Mouse (Mus musculus): ENCODE results near the gene Cav3. TPM values are rescaled to one million over a fixed set of nuclear protein-coding genes. Genes with fewer than 3 reads are reported as not detected.
A peak's percentile ranks its signal among the peaks of the same experiment; 100 is the strongest.

Gene Cav3
- polyA plus RNA-seq, 1 experiment: 304 TPM

GRCm38 (mm10) chr6:112488821-112489180, 29.5 kb downstream of the Cav3 start:
- TF ChIP-seq MYOD1 (IDR thresholded peaks at IDR 0.05; ENCODE audit: control insufficient read depth in 1 of 3, insufficient read length in 2 of 3, low read depth in 2 of 3) (no peak), MYOG (IDR thresholded peaks at IDR 0.05; ENCODE audit: control insufficient read depth in 1 of 3, insufficient read depth in 1 of 3, insufficient read length in 2 of 3, low read depth in 2 of 3) (no peak), CEBPB (IDR thresholded peaks at IDR 0.05; ENCODE audit: insufficient read depth, poor library complexity, severe bottlenecking) (no peak), POLR2AphosphoS2 (IDR thresholded peaks at IDR 0.05; ENCODE audit: insufficient read length, low read depth) (no peak)
- Histone ChIP-seq H3K27me3 (ENCODE audit: control insufficient read depth, insufficient read depth, insufficient read length) (peaks cover 22% of the 10 kb centered on the region), H3ac (ENCODE audit: control insufficient read depth, insufficient read length) (no peak overlapping the region)

GRCm38 (mm10) chr6:112489181-112489909, 30.0 kb downstream of the Cav3 start:
- Histone ChIP-seq H3ac (ENCODE audit: control insufficient read depth, insufficient read length) (no peak overlapping the region), H3K4me2 (ENCODE audit: low read depth) (no peak overlapping the region), H3K27me3 (ENCODE audit: control insufficient read depth, insufficient read depth, insufficient read length) (peaks cover 22% of the 10 kb centered on the region), H3K4me3 (no peak overlapping the region), H3K79me2 (ENCODE audit: control insufficient read depth, insufficient read depth) (no peaks in the 10 kb centered on the region), H3K36me3 (ENCODE audit: control insufficient read depth, insufficient read depth) (no peaks in the 10 kb centered on the region)
- TF ChIP-seq E2F4 (IDR thresholded peaks at IDR 0.05; ENCODE audit: insufficient read depth): no peak
- no peak for TF ChIP-seq TCF3 (IDR thresholded peaks at IDR 0.05; ENCODE audit: insufficient read length, low read depth)
- no peak for TF ChIP-seq REST (IDR thresholded peaks at IDR 0.05; ENCODE audit: insufficient read depth, insufficient read length)
- TF ChIP-seq MYOG (IDR thresholded peaks at IDR 0.05; ENCODE audit: control insufficient read depth in 1 of 3, insufficient read depth in 1 of 3, insufficient read length in 2 of 3, low read depth in 2 of 3): no peak
- no peak for TF ChIP-seq USF1 (IDR thresholded peaks at IDR 0.05; ENCODE audit: low read depth)
- TF ChIP-seq TCF12 (IDR thresholded peaks at IDR 0.05; ENCODE audit: insufficient read depth, poor library complexity, severe bottlenecking): no peak

More at GRCm38 (mm10) chr6:112488821-112489180, 29.5 kb downstream of the Cav3 start:
- Histone ChIP-seq H3K36me3 (ENCODE audit: control insufficient read depth, insufficient read depth) (no peaks in the 10 kb centered on the region), H3K4me3 (no peak overlapping the region), H3K4me2 (ENCODE audit: low read depth) (no peak overlapping the region), H3K79me2 (ENCODE audit: control insufficient read depth, insufficient read depth) (no peaks in the 10 kb centered on the region)

DNA sequence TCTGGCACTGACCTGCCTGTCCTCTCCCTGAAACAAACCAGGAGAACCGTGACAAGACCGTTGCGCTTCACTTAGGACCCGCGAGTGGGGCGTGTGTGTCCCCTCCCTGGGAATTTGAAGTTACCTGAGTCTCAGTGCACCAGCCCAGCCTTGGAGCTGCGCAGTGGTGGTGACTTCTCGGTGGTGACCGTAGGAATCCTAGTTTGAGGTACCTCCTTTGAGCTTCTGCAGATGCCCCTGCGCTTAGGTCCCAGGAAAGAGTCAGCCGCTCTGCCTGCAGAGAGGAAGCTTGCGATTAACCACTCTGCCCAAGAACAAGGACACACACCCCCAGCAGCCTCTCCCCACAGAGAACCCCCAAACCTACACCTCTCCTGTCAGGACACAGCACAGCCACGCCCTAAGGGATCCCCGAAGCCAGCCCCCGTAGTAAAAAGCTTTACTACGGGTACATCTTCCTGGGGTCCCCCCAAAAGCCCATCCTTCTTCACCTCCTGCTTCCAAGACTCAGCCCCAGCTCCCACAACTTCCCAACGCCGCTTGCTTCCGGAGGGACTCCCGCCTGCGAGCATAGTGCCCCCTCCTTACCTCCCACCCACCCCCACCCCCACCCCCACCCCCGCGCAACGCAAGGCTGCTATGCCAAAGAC, 30.7 kb downstream of the Cav3 start, which contains the start of gene Oxtr:
Gene Oxtr (minus strand): TSS at position 34 of the 650 bp plus-strand sequence.
- Histone ChIP-seq H3K27me3 (ENCODE audit: control insufficient read depth, insufficient read depth, insufficient read length) (peaks cover 22% of the 10 kb centered on the region), H3K36me3 (ENCODE audit: control insufficient read depth, insufficient read depth) (no peaks in the 10 kb centered on the region)
- TF ChIP-seq REST (IDR thresholded peaks at IDR 0.05; ENCODE audit: insufficient read depth, insufficient read length) (no peak), POLR2A (IDR thresholded peaks at IDR 0.05; ENCODE audit: insufficient read length, low read depth) (no peak), CEBPB (IDR thresholded peaks at IDR 0.05; ENCODE audit: insufficient read depth, poor library complexity, severe bottlenecking) (no peak), SRF (IDR thresholded peaks at IDR 0.05; ENCODE audit: control insufficient read depth, insufficient read length, low read depth) (no peak), TCF3 (IDR thresholded peaks at IDR 0.05; ENCODE audit: insufficient read length, low read depth) (no peak)

DNA sequence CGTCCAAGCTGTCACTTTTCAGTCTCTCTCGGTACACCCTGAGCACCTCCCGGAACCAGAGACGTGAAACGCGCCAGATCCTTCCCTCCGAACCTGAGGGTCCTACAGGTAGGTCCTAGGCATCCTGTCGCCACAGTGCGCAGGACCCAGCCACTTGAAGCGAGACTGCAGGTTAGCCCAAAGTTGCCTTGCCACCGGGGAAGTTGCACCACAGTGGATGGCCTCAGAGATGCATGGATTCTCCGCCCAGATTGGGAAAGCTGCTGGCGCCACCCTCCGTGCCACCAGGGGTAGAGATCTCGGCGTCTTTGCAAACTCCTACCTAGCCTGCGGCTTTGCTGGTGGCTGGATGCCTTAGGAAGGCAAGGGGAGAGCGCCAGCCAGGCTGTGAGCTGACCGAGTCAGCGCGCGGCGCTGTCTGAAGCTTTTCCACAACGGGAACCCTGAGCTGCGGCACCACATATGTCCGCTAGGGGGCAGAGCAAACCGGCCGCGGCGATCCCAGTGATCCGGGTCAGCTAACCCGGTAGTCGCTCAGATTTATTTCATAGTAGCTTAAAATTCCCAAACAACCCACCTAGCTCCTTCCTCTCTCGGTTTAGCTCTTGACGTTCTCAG, 31.4 kb downstream of the Cav3 start:
- H3K36me3 ChIP-seq (ENCODE audit: control insufficient read depth, insufficient read depth): no peaks in the 10 kb centered on the region
- TF ChIP-seq E2F4 (IDR thresholded peaks at IDR 0.05; ENCODE audit: insufficient read depth): no peak
- peaks cover 22% of the 10 kb centered on the region for H3K27me3 ChIP-seq (ENCODE audit: control insufficient read depth, insufficient read depth, insufficient read length)
- peak overlapping the region; percentile 68 for H3K4me2 ChIP-seq (ENCODE audit: low read depth)
- H3K4me3 ChIP-seq: no peak overlapping the region
- no peaks in the 10 kb centered on the region for H3K79me2 ChIP-seq (ENCODE audit: control insufficient read depth, insufficient read depth)
- no peak overlapping the region for H3ac ChIP-seq (ENCODE audit: control insufficient read depth, insufficient read length)

More for the DNA sequence above, 30.7 kb downstream of the Cav3 start, which contains the start of gene Oxtr:
- H3K4me2 ChIP-seq (ENCODE audit: low read depth): peak within 1 kb of the TSS; percentile 68
- no peaks in the 10 kb centered on the region for H3K79me2 ChIP-seq (ENCODE audit: control insufficient read depth, insufficient read depth)
- no peak within 1 kb of the TSS for H3ac ChIP-seq (ENCODE audit: control insufficient read depth, insufficient read length)
- no peak within 1 kb of the TSS for H3K4me3 ChIP-seq

DNA sequence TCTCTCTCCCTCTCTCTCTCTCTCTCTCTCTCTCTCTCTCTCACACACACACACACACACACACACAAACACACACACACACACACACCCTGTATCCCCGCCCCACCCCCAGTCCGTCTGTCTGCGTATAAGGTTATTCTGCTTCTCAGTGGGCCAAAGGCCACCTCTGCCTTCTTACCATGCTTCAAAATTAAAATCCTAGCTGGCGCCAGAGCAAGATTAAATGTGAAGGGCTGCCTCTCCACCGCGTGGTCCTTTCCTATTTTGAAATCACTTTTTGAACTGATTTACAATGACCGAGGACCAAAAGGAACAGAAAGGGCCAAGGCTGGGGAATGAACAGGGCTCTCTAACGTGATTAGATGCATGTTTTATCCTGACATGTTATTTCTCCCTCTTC, 32.2 kb downstream of the Cav3 start:
- no peak for TF ChIP-seq POLR2AphosphoS2 (IDR thresholded peaks at IDR 0.05; ENCODE audit: insufficient read length, low read depth)
- no peak for TF ChIP-seq REST (IDR thresholded peaks at IDR 0.05; ENCODE audit: insufficient read depth, insufficient read length)
- TF ChIP-seq TCF3 (IDR thresholded peaks at IDR 0.05; ENCODE audit: insufficient read length, low read depth): no peak
- TF ChIP-seq TCF12 (IDR thresholded peaks at IDR 0.05; ENCODE audit: insufficient read depth, poor library complexity, severe bottlenecking): no peak
- TF ChIP-seq POLR2A (IDR thresholded peaks at IDR 0.05; ENCODE audit: insufficient read length, low read depth): no peak
- TF ChIP-seq MYOD1 (IDR thresholded peaks at IDR 0.05; ENCODE audit: control insufficient read depth in 1 of 3, insufficient read length in 2 of 3, low read depth in 2 of 3): no peak
- no peak for TF ChIP-seq USF1 (IDR thresholded peaks at IDR 0.05; ENCODE audit: low read depth)
- TF ChIP-seq MAX (IDR thresholded peaks at IDR 0.05; ENCODE audit: low read depth): no peak
- no peak for TF ChIP-seq E2F4 (IDR thresholded peaks at IDR 0.05; ENCODE audit: insufficient read depth)
- TF ChIP-seq SRF (IDR thresholded peaks at IDR 0.05; ENCODE audit: control insufficient read depth, insufficient read length, low read depth): no peak
- no peak for TF ChIP-seq MYOG (IDR thresholded peaks at IDR 0.05; ENCODE audit: control insufficient read depth in 1 of 3, insufficient read depth in 1 of 3, insufficient read length in 2 of 3, low read depth in 2 of 3)
- no peak for TF ChIP-seq CEBPB (IDR thresholded peaks at IDR 0.05; ENCODE audit: insufficient read depth, poor library complexity, severe bottlenecking)
- no peaks in the 10 kb centered on the region for H3K36me3 ChIP-seq (ENCODE audit: control insufficient read depth, insufficient read depth)
- no peaks in the 10 kb centered on the region for H3K79me2 ChIP-seq (ENCODE audit: control insufficient read depth, insufficient read depth)
- peak overlapping the region; percentile 68 for H3K4me2 ChIP-seq (ENCODE audit: low read depth)
- no peak overlapping the region for H3K4me3 ChIP-seq
- H3K27me3 ChIP-seq (ENCODE audit: control insufficient read depth, insufficient read depth, insufficient read length): peaks cover 22% of the 10 kb centered on the region
- H3ac ChIP-seq (ENCODE audit: control insufficient read depth, insufficient read length): no peak overlapping the region

Measured in myocyte (in vitro differentiated cells).